Mouse (Mus musculus) lung, postnatal 0 days (tissue): Measurements from ENCODE around the gene Glt6d1.

Experiments used
- CTCF ChIP-seq: IDR thresholded peaks from 2 replicates; pipeline ENCODE4 v1.5.1; 2016; ENCODE audit warnings: antibody characterized with exemption, mild to moderate bottlenecking
- EP300 ChIP-seq: IDR thresholded peaks from 2 replicates; pipeline ENCODE4 v1.6.1; 2016; ENCODE audit warnings: antibody characterized with exemption, mild to moderate bottlenecking, control low read depth

DNA sequence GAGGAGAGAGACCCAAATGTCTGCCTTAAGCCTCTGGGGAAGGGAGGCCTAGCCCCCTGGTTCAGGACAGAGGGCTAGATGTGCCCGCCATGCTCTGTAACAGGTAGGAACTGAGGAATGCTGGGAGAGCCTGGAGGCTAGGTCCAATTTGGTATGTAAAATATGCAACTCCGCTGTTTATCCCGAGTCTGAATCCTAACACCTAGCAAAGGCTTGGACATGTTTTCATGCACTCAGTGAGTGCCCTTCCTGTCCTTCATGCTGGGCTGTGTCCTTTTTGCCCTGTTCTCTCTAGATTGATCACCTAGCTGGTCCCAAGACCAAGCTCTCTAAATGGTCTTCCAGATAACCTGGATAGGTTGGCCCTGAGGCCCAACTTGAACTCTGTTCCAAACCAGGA, 44.2 kb upstream of the Glt6d1 start:
- no peak for TF ChIP-seq CTCF
- no peak for TF ChIP-seq EP300
